Mouse (Mus musculus): ENCODE measurements at regions not wholly inside any gene's neighbourhood (a gene's known extent, or its start where the extent isn't known, plus 50 kb on each side); places are given as distances from the start of the nearest gene placed in this dataset.

GRCm38 (mm10) chr16:74467159-74467558, 55.5 kb upstream of the Robo2 start:
- H3K9me3 ChIP-seq (ENCODE audit: control insufficient read depth, low read length), result no peaks in the 10 kb centered on the region
- H3K4me1 ChIP-seq (ENCODE audit: control insufficient read depth, insufficient read depth, low read length), result no peaks in the 10 kb centered on the region
- H3K4me2 ChIP-seq (ENCODE audit: low read depth, low read length), result no peak overlapping the region
- H3K9ac ChIP-seq (replicated peaks; ENCODE audit: low read depth, low read length), result no peak overlapping the region
- 84% methylated on average over 7 of the region's 7 CpGs for WGBS
- H3K4me3 ChIP-seq (ENCODE audit: low read depth, low read length), result no peak overlapping the region
- no peak overlapping the region for H3K27ac ChIP-seq (ENCODE audit: low read depth, low read length)
- H3K27me3 ChIP-seq (ENCODE audit: control insufficient read depth, insufficient read depth, low read length), result no peaks in the 10 kb centered on the region
- H3K36me3 ChIP-seq (ENCODE audit: control insufficient read depth, insufficient read depth, low read length), result no peaks in the 10 kb centered on the region
- no peak for ATAC-seq (ENCODE audit: low read depth)

GRCm38 (mm10) chr16:74464835-74465234, 53.2 kb upstream of the Robo2 start:
- no peak overlapping the region for H3K4me3 ChIP-seq (ENCODE audit: low read depth, low read length)

GRCm38 (mm10) chr16:74464290-74464689, 52.7 kb upstream of the Robo2 start:
- Histone ChIP-seq H3K9me3 (ENCODE audit: control insufficient read depth, low read length) (no peaks in the 10 kb centered on the region), H3K27me3 (ENCODE audit: control insufficient read depth, insufficient read depth, low read length) (no peaks in the 10 kb centered on the region), H3K36me3 (ENCODE audit: control insufficient read depth, insufficient read depth, low read length) (no peaks in the 10 kb centered on the region), H3K4me3 (ENCODE audit: low read depth, low read length) (no peak overlapping the region), H3K4me2 (ENCODE audit: low read depth, low read length) (no peak overlapping the region), H3K4me1 (ENCODE audit: control insufficient read depth, insufficient read depth, low read length) (no peaks in the 10 kb centered on the region), H3K9ac (replicated peaks; ENCODE audit: low read depth, low read length) (no peak overlapping the region), H3K27ac (ENCODE audit: low read depth, low read length) (no peak overlapping the region)
- 43% methylated on average over 6 of the region's 6 CpGs for WGBS
- ATAC-seq (ENCODE audit: low read depth), result no peak

More at GRCm38 (mm10) chr16:74464835-74465234, 53.2 kb upstream of the Robo2 start:
- 55% methylated on average over 2 of the region's 2 CpGs for WGBS
- no peak overlapping the region for H3K27ac ChIP-seq (ENCODE audit: low read depth, low read length)
- no peaks in the 10 kb centered on the region for H3K4me1 ChIP-seq (ENCODE audit: control insufficient read depth, insufficient read depth, low read length)
- H3K27me3 ChIP-seq (ENCODE audit: control insufficient read depth, insufficient read depth, low read length), result no peaks in the 10 kb centered on the region
- H3K4me2 ChIP-seq (ENCODE audit: low read depth, low read length), result no peak overlapping the region
- H3K9ac ChIP-seq (replicated peaks; ENCODE audit: low read depth, low read length), result no peak overlapping the region
- H3K9me3 ChIP-seq (ENCODE audit: control insufficient read depth, low read length), result no peaks in the 10 kb centered on the region
- no peaks in the 10 kb centered on the region for H3K36me3 ChIP-seq (ENCODE audit: control insufficient read depth, insufficient read depth, low read length)
- no peak for ATAC-seq (ENCODE audit: low read depth)

GRCm38 (mm10) chr16:74462436-74462835, 50.8 kb upstream of the Robo2 start:
- H3K4me1 ChIP-seq (ENCODE audit: control insufficient read depth, insufficient read depth, low read length), result 0 out of 2 replicates have a peak, but pooled peaks cover 3% of the 10 kb centered on the region
- WGBS, result 85% methylated on average over 3 of the region's 3 CpGs
- no peak overlapping the region for H3K27ac ChIP-seq (ENCODE audit: low read depth, low read length)
- no peaks in the 10 kb centered on the region for H3K9me3 ChIP-seq (ENCODE audit: control insufficient read depth, low read length)
- no peak overlapping the region for H3K4me3 ChIP-seq (ENCODE audit: low read depth, low read length)
- no peak for ATAC-seq (ENCODE audit: low read depth)
- no peak overlapping the region for H3K9ac ChIP-seq (replicated peaks; ENCODE audit: low read depth, low read length)
- H3K4me2 ChIP-seq (ENCODE audit: low read depth, low read length), result no peak overlapping the region
- no peaks in the 10 kb centered on the region for H3K27me3 ChIP-seq (ENCODE audit: control insufficient read depth, insufficient read depth, low read length)
- H3K36me3 ChIP-seq (ENCODE audit: control insufficient read depth, insufficient read depth, low read length), result no peaks in the 10 kb centered on the region

Data from neural tube, embryonic 14.5 days (tissue).